Mouse (Mus musculus) ES-E14 (cell line): ENCODE data around the gene Pigs.

ENCODE experiments used
- CHD2 ChIP-seq: IDR thresholded peaks from 2 replicates; pipeline ENCODE4 v1.6.1; 2014; ENCODE audit warnings: mild to moderate bottlenecking, low read depth, low read length, inconsistent platforms
- MAFK ChIP-seq: IDR thresholded peaks from 2 replicates; pipeline ENCODE4 v1.6.1; 2014; ENCODE audit warnings: mild to moderate bottlenecking, low read depth, low read length, inconsistent platforms; ENCODE audit not compliant: insufficient read depth
- ZNF384 ChIP-seq: IDR thresholded peaks from 2 replicates; pipeline ENCODE4 v1.6.1; 2012; ENCODE audit warnings: low read depth, low read length, inconsistent platforms

- TF ChIP-seq ZNF384 (no peak), MAFK (no peak), CHD2 (no peak)
These were observed 26.7 kb upstream of the Pigs start, which contains the start of gene Spag5 for GRCm38 (mm10) chr11:78301357-78302084.
